8 mouse cellular contexts compared by ENCODE assay signal in genomic region chr11:94548888-94549690, GRCm38 (mm10). TPM values are rescaled to one million over a fixed set of nuclear protein-coding genes. Genes with fewer than 3 reads are reported as not detected.
DNase-seq lines count a peak whose midpoint lies in the region; ATAC-seq and TF ChIP-seq lines count a peak whose summit lies in the region.

Gene Rsad1, minus strand, starts transcription at chr11:94549255.

- no peaks in the 10 kb centered on the region for H3K4me1 ChIP-seq in ES-Bruce4 (ENCODE audit: control insufficient read depth, insufficient read depth, low read length)
- H3K4me1 ChIP-seq in forebrain, embryonic 14.5 days (ENCODE audit: control insufficient read depth, insufficient read depth, low read length): no peaks in the 10 kb centered on the region; the same call in 1 of the 2 replicates
- H3K4me1 ChIP-seq in lung, adult 2 months (ENCODE audit: control insufficient read depth, insufficient read depth, low read length): peaks cover 7% of the 10 kb centered on the region; the same call in 1 of the 2 replicates

- no peak for TF ChIP-seq POLR2A in ES-Bruce4 (IDR thresholded peaks at IDR 0.05; ENCODE audit: insufficient read depth, low read length)
- TF ChIP-seq POLR2A in lung, adult 2 months (IDR thresholded peaks at IDR 0.05; ENCODE audit: borderline replicate concordance, extremely low read depth, low read depth, low read length): peak; percentile 54; the same call in 1 of the 2 replicates

- H3K9ac ChIP-seq in ES-Bruce4 (ENCODE audit: low read depth, poor library complexity, severe bottlenecking): peak within 1 kb of the TSS; percentile 60
- H3K9ac ChIP-seq in forebrain, embryonic 14.5 days (ENCODE audit: low read length): peak within 1 kb of the TSS; percentile 73

- peak; percentile 72 for TF ChIP-seq CTCF in ES-Bruce4 (IDR thresholded peaks at IDR 0.05; ENCODE audit: low read depth, low read length)
- peak; percentile 75 for TF ChIP-seq CTCF in lung, adult 2 months (IDR thresholded peaks at IDR 0.05; ENCODE audit: insufficient read depth, low read length)

- H3K27me3 ChIP-seq in ES-Bruce4 (ENCODE audit: control insufficient read depth, insufficient read depth, low read length, poor library complexity, severe bottlenecking): no peaks in the 10 kb centered on the region
- H3K27me3 ChIP-seq in forebrain, embryonic 14.5 days (replicated peaks; ENCODE audit: control insufficient read depth, insufficient read depth, low read length): no peaks in the 10 kb centered on the region

- 5% methylated on average over 47 of the region's 49 CpGs for WGBS in forebrain, embryonic 14.5 days
- WGBS in lung, adult 2 months: 2% methylated on average over 49 of the region's 49 CpGs

- no peaks in the 10 kb centered on the region for H3K9me3 ChIP-seq in ES-Bruce4 (replicated peaks; ENCODE audit: control insufficient read depth, insufficient read depth, low read length, poor library complexity, severe bottlenecking)
- no peaks in the 10 kb centered on the region for H3K9me3 ChIP-seq in forebrain, embryonic 14.5 days (replicated peaks; ENCODE audit: control insufficient read depth, low read length)

- intact Hi-C loops in heart, postnatal 25 days (cut with DNase I): loop anchor here (1.0 to 5.0 kb wide), 3 partner anchors 83 to 207 kb away; no protein-coding TSS in a partner anchor

- peak within 1 kb of the TSS; percentile 92 for H3K4me2 ChIP-seq in forebrain, embryonic 14.5 days (ENCODE audit: low read length)

- H3K27ac ChIP-seq in ES-Bruce4 (ENCODE audit: insufficient read depth, low read length): no peak within 1 kb of the TSS
- H3K27ac ChIP-seq in forebrain, embryonic 14.5 days (ENCODE audit: low read depth, low read length): peak within 1 kb of the TSS; percentile 70; the same call in 1 of the 2 replicates

- peak within 1 kb of the TSS; percentile 80 for H3K4me3 ChIP-seq in ES-Bruce4 (ENCODE audit: low read depth, low read length)
- peak within 1 kb of the TSS; percentile 58 for H3K4me3 ChIP-seq in forebrain, embryonic 14.5 days (ENCODE audit: low read depth, low read length)
- H3K4me3 ChIP-seq in lung, adult 2 months (replicated peaks; ENCODE audit: extremely low read depth, low read depth, low read length): peak within 1 kb of the TSS; percentile 76

- DNase-seq in forebrain, embryonic 14.5 days (ENCODE audit: low spot score): peak; percentile 95
- peak; percentile 87 for DNase-seq in heart, postnatal 25 days (ENCODE audit: low spot score)
- peak; percentile 91 to 98 for DNase-seq in layer of hippocampus, adult 18-20 months (ENCODE audit: low spot score in 2 of 2)
- peak; percentile 97 for DNase-seq in lung, adult 2 months
- DNase-seq in thymus, adult 18-20 months: peak; percentile 81 to 87

- peak; percentile 21; the same call in 1 of the 2 replicates for TF ChIP-seq EP300 in ES-Bruce4 (IDR thresholded peaks at IDR 0.05; ENCODE audit: insufficient read depth, low read depth, low read length)

- no peaks in the 10 kb centered on the region for H3K36me3 ChIP-seq in ES-Bruce4 (ENCODE audit: control insufficient read depth, insufficient read depth, low read length, poor library complexity, severe bottlenecking)
- no peaks in the 10 kb centered on the region for H3K36me3 ChIP-seq in forebrain, embryonic 14.5 days (ENCODE audit: control insufficient read depth, insufficient read depth, low read length)

- ATAC-seq in cerebellum, adult (ENCODE audit: insufficient number of reproducible peaks, low FRiP score, low TSS enrichment): peak; percentile 92
- peak; percentile 92 for ATAC-seq in forebrain, embryonic 14.5 days
- peak; percentile 90 for ATAC-seq in neutrophil, adult 5-6 weeks (ENCODE audit: extremely low read depth, insufficient number of reproducible peaks, low FRiP score, poor library complexity, severe bottlenecking)

RNA-seq across cellular contexts. Expression of gene Rsad1, which starts in this region (rescaled TPM):
- 3.1 and 3.2 TPM in 2 replicates for polyA plus RNA-seq in ES-Bruce4 (2011; ENCODE audit: insufficient read depth, insufficient read length, low read depth, missing spikeins)
- 3.9 and 4.1 TPM in 2 replicates for polyA plus RNA-seq in forebrain, embryonic 14.5 days (2014; fragmentation: Nextera tagmentation; extraction: Ambion mirVana)
- total RNA-seq in heart, postnatal 25 days (2021): 10 to 100 TPM; 11.3 to 11.5 TPM
- 1 to 10 TPM; 8.9 to 9.7 TPM for total RNA-seq in layer of hippocampus, adult 18-20 months (2021)
- polyA plus RNA-seq in lung, adult 2 months (2012; rRNA removed): 10.3 and 12.7 TPM in 2 replicates
- total RNA-seq in neutrophil, adult 5-6 weeks (2017): 2.3 and 3.3 TPM in 2 replicates
